Mouse (Mus musculus) left cerebral cortex, postnatal 4 days (tissue): ENCODE results near the gene Ralgps1. TPM values are rescaled to one million over a fixed set of nuclear protein-coding genes. Genes with fewer than 3 reads are reported as not detected.
"Not testable (repeated sequence)": the region's sequence is repeated elsewhere in the genome, so short reads cannot be mapped to it uniquely, and the experiment has no call there.

Source experiments
- DNase-seq: peaks from one replicate; pipeline ENCODE4 v3.0.0-alpha.2; 2022
- intact Hi-C: fragments of 180-260 bp; cut with DNase I; formaldehyde crosslinking; loops from one replicate; pipeline ENCODE4 v1.15.1; 2025
- total RNA-seq, 2 experiments: library from RNA; stranded (reverse); gene quantifications; 2 replicates each; pipeline ENCODE4 v1.2.3; 2021

Ralgps1 gene
- total RNA-seq, 2 experiments from 2014 or later, result 117 to 123 TPM

DNA sequence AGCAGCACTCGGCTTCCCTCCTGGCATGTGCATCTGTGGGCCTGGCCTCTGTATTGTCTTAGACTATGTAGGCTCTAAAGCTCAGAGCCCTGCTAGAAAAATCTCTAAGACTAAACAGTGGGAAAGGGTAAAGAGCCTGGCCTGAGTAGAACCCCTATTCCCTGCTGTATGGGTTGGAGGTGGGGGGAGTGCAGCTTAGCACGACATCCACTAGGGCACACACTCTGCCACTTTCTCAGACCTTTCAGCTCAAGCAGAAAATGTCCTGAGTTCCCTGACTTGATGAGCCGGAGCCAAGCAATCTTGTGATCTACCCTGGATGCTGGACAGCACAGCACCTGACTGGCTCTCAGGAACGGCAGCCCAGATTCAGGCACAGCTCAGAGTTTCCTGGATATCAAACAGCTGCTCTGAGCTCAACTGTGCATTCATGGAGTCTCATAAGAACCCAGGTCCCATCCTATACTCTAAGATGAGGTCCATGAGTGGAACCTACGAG is 215.0 kb downstream of the Ralgps1 start:
- no peak for DNase-seq
- intact Hi-C loops, result no loop called here

DNA sequence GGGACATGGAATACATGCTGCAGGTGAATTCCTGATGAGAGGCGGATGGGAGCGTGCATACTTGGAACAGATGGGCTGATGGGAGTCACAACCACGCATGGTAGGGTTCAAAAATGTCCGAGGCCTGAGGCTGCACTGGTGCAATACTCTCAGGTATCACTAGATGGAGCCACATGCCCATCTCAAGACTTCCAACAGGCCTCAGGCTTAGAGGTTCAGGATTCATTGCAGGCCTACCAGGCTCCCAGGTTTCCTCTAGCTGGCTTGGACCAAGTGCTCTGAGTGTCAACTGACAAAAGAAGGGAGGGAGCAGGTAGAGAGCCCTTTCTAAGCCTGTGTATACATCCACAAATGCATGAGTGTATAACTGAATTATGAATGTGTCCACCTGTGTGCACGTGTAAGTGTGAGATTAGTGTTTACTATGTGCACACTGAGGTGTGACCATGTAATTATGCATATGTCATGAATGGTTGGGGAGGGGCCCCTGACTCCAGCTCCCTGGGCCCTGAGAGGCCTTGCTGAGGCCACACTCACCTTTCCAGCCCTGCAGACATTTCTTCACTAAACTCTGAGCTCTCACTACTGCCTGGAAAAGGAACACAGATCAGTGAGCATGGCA is 216.4 kb downstream of the Ralgps1 start:
- intact Hi-C loops, result loop anchor here (2.0 kb wide), 1 partner anchor 192 kb away; no protein-coding TSS in a partner anchor
- peak; percentile 76 for DNase-seq

DNA sequence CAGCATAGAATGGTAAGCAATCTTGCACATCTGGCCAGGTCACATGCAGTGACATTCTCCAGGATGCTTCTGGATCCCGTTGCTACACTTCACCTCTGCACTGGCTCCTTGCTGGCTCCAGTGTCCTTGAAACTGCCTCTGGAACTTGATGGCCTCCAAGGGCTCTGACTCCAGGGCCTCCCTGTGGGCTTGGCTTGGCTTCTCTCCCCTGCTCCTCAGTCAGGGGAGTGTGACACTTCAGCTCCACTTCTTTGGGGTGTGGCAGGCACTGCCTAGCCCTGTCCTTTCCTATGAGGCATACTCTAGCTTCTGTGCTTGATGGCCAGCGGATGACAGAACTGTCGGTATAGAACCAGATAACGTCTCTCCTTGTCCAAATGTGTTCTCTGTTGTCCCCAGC is 224.3 kb downstream of the Ralgps1 start:
- DNase-seq, result no peak
- intact Hi-C loops, result no loop called here

DNA sequence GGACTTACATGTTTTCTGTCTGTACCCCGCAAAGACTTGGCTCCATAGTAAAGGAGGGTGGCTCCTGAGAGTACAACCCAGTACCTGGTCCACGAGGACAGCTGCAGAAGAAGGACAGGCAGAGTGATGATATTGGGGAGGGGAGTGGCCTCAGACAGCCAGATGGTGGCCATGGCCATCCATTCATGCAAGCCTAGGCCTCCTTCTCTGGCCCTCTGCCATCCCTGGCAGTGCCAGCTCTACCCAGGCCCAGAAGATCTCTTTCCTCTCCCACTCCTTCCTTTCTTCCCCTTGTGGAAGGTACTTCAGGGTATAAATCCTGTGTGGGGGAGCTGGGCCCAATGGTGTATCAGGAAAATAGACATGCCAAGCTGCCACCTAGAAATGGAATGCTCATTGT is 228.0 kb downstream of the Ralgps1 start:
- intact Hi-C loops, result no loop called here
- DNase-seq, result peak; percentile 87

DNA sequence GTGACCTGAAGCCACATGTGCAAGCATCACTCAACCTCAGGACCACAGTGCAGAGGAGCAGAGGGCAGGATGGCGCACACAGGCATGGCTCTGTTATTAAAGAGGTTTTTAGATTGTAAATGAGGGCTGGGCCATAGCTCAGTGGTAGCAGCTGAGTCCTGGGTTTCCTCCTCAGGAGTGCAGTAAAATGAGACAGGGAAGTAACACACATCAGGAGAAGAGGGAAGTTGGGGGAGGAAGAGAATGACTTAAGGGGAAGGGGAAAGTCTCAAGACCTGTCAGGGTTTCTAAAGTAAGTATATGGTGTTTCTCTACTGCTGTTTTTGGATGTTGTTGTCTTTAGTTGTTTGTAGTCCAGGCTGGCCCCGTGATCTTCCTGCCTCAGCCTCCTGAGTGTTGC is 232.8 kb downstream of the Ralgps1 start:
- intact Hi-C loops, result loop anchor here (10.0 kb wide), 1 partner anchor 154 kb away; the partner anchor contains the start of gene Slc2a8

DNA sequence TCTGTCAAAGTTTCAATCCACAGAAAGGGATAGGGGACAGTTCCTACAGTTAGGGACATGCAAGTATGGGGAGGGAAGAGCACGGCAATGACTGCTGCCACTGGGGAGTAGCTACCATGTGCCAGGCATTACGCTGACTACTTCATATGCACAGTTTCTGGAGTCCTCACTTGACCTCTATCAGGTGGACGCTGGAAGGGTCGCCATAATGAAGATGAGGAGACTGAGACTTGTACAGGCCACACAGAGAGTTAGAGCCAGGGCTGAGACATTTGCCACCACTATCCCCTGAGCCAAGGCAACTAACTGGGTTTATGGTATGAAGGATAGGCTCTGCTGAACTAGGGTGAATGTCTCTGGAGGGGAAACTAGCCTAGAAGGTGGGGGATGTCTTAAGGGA is 233.6 kb downstream of the Ralgps1 start:
- no peak for DNase-seq
- intact Hi-C loops, result loop anchor here (10.0 kb wide), 1 partner anchor 153 kb away; the partner anchor contains the start of gene Slc2a8

More for the DNA sequence above, 232.8 kb downstream of the Ralgps1 start:
- no peak for DNase-seq

DNA sequence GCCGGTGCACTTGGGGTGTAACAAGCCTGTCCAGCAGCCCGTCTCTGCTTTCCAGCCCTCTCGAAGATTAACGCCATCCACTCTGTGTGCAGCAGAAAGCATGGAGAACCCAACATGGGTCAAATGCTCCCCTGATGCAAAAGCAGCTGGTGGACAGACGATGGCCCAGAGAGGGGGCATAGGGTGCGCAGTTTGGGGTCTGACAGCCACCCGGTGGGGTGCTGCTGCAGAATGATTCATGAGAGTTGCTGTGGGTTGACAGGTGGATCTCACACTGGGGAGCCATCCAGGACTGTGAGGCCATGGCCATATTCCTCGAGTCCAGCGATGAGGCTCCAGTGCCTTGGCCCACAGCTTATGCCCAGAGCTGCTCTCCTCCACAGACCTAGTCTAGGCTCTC is 234.0 kb downstream of the Ralgps1 start:
- no peak for DNase-seq
- intact Hi-C loops, result loop anchor here (10.0 kb wide), 1 partner anchor 152 kb away; the partner anchor contains the start of gene Slc2a8

DNA sequence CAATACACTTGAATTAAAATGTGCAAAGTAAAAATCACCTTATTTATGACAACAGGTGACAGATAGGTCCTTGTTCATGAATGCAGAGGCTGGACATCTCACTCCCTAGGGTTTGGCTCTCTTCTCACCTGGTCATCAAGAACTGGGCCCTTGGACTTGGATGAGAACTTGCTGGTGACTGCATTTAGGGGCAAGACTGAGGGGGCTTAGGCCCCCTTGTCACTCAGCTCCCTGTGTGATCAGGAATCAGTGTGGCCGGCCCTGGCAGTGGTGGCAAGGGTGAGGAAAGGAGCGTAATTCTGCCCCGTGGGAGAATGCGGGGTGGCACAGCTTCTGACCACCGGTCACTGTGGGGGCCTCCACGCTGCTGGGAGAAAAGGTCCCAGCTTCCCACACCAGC is 234.9 kb downstream of the Ralgps1 start:
- DNase-seq, result no peak
- intact Hi-C loops, result loop anchor here (10.0 kb wide), 1 partner anchor 152 kb away; the partner anchor contains the start of gene Slc2a8

DNA sequence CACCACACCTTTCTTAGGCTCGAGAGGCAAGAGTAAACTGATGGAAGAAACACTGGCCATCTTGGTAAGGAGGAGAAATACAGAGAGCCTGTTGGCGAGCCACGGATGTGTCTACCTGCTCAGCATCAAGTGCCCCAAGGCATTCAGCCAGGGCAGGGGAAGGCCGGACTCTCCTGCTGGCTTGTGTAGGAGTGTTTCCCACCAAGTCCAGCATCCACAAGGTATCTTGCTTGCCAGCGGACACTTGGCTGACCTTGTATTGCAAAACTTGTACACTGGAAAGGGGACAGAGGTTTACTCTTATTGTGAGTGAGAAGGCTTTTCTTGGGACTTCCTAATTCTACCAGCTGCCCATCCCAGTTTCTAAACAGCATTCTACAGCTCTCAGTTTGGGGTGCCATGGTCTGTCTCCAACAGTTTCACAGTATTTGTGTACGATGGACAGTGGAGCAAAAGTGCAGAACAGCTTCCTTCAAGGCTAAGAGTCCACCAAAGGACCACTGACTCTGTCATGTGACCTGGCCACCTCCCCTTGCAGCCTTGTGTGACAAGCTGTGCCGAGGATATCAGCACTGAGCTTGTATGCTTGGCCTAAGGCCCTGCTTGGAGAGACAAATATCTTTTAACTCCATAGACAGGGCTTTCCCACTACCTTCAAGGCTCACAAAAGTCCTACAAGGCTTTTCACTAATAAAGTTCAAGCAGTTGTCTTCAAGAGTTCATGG is 236.4 kb downstream of the Ralgps1 start:
- DNase-seq, result no peak
- intact Hi-C loops, result loop anchor here (10.0 kb wide), 1 partner anchor 150 kb away; the partner anchor contains the start of gene Slc2a8

DNA sequence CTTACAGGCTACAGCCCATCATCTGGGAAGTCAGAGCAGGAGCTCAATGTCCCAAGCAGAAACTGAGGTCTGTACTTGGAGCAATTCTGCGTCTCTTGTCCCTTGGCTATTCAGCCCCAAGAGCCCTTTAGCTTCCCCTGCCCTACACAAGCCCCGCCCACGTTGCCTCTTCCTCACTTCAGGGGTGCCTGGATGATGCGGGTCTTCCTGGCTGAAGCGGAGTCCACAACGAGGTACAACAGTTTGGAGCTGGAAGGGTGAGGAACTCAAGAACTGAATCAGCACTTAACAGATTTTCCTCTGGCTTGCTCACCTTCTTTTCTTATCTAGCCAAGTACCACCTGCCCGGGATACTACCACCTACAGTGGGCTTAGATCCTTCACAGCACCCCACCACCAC is 239.0 kb downstream of the Ralgps1 start:
- DNase-seq, result no peak
- intact Hi-C loops, result loop anchor here (10.0 kb wide), 1 partner anchor 148 kb away; the partner anchor contains the start of gene Slc2a8

DNA sequence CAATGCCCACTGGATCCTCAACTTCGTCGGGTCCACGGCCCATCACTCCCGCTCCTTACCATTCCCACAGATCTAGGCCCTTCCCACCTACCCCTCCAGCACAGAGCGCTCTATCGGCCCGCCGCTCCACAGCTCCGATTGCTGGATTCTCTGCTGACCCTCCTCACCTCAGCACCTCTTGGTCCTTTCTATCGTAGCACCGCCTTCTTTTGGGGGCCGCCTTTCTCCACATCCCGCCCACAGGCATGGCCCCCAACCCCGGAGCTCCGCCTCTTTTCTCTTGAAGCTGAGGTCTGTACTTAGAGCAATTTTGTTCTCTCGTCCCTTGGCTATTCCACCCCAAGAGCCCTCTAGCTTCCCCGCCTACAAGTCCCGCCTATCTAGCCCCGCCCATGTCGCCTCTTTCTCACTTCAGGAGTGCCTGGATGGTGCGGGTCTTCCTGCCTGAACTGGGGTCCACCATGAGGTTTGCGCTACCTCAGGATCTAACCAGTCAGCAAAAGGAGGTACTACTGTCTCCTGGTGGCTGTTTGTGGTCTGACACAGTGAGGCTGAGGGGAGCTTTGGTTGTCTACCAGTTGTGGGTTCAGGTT is 239.7 kb downstream of the Ralgps1 start, which contains the start of gene Garnl3:
Gene Garnl3 (minus strand): TSS at position 155 of the 593 bp plus-strand sequence.
- intact Hi-C loops, result loop anchor here (10.0 kb wide), 1 partner anchor 147 kb away; the partner anchor contains the start of gene Slc2a8
- peak; percentile 63 for DNase-seq

DNA sequence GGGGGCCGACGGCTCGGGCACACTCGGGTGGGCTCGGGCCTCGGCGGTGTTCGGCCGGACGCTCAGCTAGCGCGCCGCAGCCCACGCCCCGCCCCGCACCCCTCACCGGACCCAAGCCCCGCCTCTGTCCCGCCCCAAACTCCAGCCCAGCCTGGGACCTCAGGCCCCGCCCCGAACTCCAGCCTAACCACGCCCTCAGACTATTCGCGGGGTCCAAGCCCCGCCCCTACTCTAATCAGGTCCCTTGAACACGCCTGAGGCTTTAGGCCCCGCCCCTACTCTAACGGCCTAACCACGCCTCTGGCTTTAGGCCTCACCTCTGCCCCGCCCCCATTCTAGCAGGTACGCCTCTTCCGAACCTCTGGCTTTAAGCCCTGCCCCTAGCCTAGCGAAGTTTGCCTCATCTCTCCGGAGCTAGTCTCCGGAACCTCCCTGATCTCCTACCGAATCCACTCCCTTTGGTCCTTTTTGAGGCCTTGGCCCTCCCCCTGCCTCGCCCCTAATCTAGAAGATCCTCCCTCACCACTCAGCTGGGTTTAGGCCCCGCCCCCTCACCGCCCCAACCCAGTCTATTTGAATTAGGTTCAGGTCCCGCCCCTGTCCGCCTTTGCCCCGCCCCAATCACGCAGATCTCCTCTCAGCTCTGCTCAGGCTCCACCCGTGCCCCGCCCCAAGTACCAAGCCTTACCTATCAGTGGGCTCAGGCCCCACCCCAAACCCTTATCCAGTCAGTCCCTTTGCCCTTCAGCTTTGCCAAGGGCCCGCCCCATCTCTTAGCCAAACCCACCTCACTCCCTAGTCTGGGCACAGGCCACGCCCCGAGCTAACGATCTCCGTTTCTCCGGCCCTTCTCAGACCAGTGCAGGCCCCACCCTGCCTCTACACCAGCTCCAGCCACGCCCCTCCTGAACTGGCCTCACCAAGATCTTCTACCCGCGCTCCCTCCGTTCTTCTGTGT is 240.5 kb downstream of the Ralgps1 start:
- peak; percentile 99 for DNase-seq
- intact Hi-C loops, result loop anchor here (10.0 kb wide), 1 partner anchor 146 kb away; the partner anchor contains the start of gene Slc2a8

DNA sequence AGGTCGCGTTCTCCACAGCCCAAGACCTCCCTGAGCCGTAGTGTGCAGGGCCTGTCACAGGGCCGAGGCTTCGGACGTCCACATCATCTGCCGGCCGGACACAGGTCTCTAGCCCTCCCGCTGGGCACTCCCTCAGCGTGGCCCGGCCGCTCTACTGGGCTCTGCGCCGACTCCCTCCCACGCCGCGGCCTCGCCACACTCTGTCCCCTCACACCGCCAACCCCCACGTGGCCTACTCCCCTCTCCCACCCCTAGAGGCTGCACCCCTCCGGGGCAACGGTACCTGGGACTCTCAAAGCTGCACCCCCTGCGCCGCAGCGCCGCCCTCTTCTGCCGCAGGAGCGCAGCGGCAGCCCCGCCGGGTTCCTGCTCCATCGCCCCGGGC is 241.2 kb downstream of the Ralgps1 start:
- intact Hi-C loops, result loop anchor here (10.0 kb wide), 1 partner anchor 145 kb away; the partner anchor contains the start of gene Slc2a8
- no peak for DNase-seq

DNA sequence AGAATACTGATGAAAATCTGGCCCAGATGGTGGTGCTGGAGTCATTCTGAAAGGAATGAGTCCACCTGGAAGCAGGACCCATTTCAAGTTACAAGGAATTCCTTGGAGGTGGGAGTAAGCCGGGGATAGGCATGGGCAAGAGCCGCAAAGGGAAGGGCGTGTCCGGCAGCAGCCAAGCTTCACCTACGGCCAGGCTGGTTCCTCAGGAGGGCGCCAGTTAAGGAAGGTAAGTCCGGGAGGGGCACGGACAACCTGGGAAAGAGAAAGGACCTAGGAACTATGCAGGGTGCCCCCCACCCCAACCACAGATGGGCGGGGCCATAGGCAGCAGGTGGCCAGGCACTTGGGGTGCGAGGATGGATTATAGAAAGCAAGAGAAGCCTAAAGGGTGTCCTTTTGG is 241.6 kb downstream of the Ralgps1 start:
- DNase-seq, result no peak
- intact Hi-C loops, result loop anchor here (10.0 kb wide), 1 partner anchor 145 kb away; the partner anchor contains the start of gene Slc2a8

DNA sequence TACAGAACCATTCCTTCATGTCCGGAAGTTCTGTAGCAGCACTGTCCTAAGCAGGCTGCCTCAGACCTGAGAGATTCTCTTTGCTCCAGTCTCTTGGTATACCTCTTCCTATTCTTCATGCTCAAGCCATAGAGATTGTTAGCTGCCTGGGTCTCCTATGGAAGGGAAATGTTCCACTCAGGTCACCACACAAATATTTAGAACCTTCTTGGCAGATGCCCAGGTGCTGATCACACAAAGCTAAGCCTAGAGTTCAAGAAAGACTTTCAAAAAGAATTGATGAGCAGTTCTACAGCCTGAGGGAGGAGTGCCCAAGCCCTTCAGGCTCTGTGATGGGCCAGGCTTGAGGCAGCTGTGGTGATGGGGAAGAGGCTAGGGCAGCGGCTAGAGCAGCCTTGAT is 242.3 kb downstream of the Ralgps1 start:
- intact Hi-C loops, result no loop called here
- no peak for DNase-seq

DNA sequence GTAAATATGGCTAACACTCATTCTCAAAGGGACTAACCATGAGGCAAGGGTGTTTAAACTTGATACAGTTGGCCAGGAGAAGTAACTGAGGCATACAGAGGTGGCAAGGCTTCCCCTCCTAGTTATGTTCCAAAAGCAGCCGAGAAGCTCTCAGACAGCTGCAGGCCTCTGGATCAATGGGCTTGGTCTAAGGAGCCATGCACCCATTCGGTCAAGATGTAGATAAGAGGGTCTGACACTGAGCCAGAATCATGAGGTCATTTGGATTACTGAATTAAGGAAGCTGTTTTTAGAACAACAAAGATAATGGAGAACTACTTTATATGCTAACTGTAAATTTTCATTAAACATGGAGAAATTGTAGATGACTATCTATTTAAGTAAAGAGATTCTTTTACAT is 244.0 kb downstream of the Ralgps1 start:
- no peak for DNase-seq
- intact Hi-C loops, result no loop called here

DNA sequence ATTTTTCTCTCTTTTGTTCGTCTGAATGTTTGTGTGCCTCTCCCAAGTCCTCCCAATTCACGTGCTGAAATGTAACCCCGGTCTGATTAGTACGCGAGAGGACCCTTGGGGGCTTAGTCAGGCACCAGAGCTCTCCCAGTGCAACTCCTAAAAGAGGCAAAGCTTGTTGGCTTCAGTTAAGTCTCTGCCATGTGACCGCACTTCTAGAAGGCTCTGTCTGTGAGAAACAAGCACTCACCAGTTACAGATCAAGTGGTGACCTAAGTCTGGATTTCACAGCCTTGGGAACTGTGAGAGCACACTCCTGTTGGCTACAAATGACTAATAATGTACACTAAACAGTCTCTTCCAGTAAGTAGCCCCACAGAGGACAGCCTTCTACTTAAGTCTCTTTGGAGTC is 248.4 kb downstream of the Ralgps1 start:
- DNase-seq, result no peak
- intact Hi-C loops, result no loop called here

DNA sequence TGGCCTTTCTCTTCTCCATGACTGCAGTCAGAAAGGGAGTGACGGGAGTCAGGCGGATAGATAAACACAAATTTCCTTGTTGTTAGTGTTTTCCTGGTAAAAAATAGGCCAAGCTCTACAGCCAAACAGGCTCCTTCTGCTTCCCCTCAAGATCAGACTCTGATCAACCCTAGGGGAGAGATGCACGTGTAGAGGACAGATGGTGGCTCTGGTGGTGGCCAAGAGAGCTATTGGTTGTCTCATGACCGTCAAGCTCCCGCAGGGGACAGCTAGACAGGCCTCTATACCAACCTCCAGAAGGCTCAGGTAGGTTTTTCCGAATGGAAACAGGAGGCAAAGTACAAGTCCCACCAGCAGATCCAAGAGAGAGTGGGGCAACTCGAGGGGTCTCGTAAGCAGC is 270.8 kb downstream of the Ralgps1 start:
- intact Hi-C loops, result no loop called here
- peak; percentile 5 for DNase-seq

DNA sequence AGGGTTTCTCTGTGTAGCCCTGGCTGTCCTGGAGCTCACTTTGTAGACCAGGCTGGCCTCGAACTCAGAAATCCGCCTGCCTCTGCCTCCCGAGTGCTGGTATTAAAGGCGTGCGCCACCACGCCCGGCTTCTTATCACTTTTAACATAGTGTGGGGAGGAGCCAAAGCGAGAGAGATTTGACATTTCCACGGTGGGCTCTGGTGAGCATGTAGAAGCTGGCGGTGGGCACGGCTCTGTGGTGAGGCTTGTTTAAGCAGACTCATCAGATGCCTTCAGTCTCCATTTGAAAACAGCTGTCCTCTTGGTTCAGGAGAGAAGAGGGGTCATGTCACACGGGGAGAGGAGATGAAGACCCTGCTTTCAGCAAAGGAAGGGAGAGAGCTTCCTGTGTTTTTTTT is 274.0 kb downstream of the Ralgps1 start:
- not testable (repeated sequence) for DNase-seq

DNA sequence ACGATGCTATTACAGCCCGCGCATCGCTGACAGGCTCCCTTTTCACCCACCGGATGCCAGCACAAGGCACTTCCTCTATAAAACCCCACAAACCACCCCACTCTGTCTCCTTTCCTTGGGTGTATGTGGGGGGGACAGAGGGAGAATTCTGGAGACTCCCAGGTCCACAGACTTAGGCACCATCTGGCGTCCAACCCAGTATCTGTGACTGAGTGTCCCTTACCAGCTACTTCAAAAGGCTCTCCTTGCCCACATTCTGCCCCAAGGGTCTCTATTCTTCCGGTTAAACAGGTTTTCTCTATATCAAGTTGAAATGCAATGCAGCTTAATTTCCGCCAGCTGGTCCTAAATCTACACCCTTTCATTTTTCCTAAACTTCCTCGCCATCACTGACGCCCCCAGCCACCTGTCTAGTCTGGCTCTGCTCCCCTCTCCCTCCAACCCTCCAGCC is 276.0 kb downstream of the Ralgps1 start:
- intact Hi-C loops, result no loop called here
- peak; percentile 17 for DNase-seq

More for the DNA sequence above, 274.0 kb downstream of the Ralgps1 start:
- intact Hi-C loops, result not testable (repeated sequence)
